Mouse (Mus musculus): ENCODE data around the gene Mybbp1a.

DNA sequence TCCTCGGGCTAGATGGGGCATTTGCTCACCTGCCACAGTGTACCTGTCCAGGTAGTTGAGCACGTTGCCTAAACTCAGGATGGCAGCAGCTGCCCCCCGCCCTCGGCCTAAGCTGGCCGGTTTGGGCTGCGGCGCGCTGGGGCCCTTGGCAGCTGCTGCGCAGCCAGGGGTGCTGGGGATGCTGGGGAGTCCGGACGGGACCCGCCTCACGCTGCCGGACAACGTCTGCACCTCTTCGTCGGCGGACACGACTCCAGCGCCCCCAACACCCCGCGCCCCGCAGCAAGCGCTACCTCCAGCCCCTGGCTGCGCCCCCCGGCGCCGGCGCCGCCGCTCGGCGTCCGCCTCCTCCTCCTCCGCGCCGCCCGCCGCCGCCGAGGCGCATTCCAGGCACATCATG is 48.2 kb downstream of the Mybbp1a start:
- TF ChIP-seq GATA1 (IDR thresholded peaks at IDR 0.05; ENCODE audit: borderline replicate concordance, low read length) (no peak), FLI1 (IDR thresholded peaks at IDR 0.05; ENCODE audit: low read length) (no peak)

Measured in megakaryocyte, embryonic 14.5 days (primary cell).